ENCODE assay signal across 12 mouse cellular contexts in genomic region chr3:109351956-109352684, GRCm38 (mm10). TPM values are rescaled to one million over a fixed set of nuclear protein-coding genes. Genes with fewer than 3 reads are reported as not detected.
DNase-seq lines count a peak whose midpoint lies in the region; ATAC-seq and TF ChIP-seq lines count a peak whose summit lies in the region.
"Had no signal": no experiment of that assay in that cellular context is flagged by ENCODE, and none has a peak within 500 bp of the region (broad histone marks: within the 10 kb centered on the region; RNA-seq: fewer than 3 reads in every experiment).

No protein-coding gene starts in this region.

- POLR2A ChIA-PET in Patski (lab: Charles Lee), result interaction anchor here (0.6 kb wide), 1 partner anchor 97 kb away, joined by 3 read pairs; no protein-coding TSS in a partner anchor

- CTCF ChIA-PET in Patski (lab: Charles Lee), result interaction anchor here (1.2 to 1.8 kb wide), 3 partner anchors 9 to 25 kb away, joined by 3 to 8 read pairs (median 4); no protein-coding TSS in a partner anchor

- peak; percentile 31 for ATAC-seq in Patski
- no peak for ATAC-seq in kidney, postnatal 0 days (replicated peaks; ENCODE audit: low FRiP score, low read depth)

- intact Hi-C loops in left cerebral cortex, postnatal 4 days (cut with DNase I), result no loop called here

- no peak for TF ChIP-seq CTCF in Patski (IDR thresholded peaks at IDR 0.05)
- TF ChIP-seq CTCF in kidney, postnatal 0 days (IDR thresholded peaks at IDR 0.05; ENCODE audit: low read depth), result no peak

- H3K4me1 ChIP-seq in kidney, postnatal 0 days (replicated peaks; ENCODE audit: insufficient read depth, low read length), result no peaks in the 10 kb centered on the region
- no peaks in the 10 kb centered on the region for H3K4me1 ChIP-seq in hindbrain, embryonic 10.5 days (replicated peaks)
- H3K4me1 ChIP-seq: embryonic facial prominence, embryonic 15.5 days had no signal

- no peaks in the 10 kb centered on the region for H3K36me3 ChIP-seq in kidney, postnatal 0 days (ENCODE audit: insufficient read depth, low read length)
- H3K36me3 ChIP-seq in hindbrain, embryonic 10.5 days, result no peaks in the 10 kb centered on the region
- H3K36me3 ChIP-seq: embryonic facial prominence, embryonic 15.5 days; heart, embryonic 13.5 days; lung, embryonic 15.5 days had no signal

- no peak overlapping the region for H3K27ac ChIP-seq in kidney, postnatal 0 days
- no peak overlapping the region for H3K27ac ChIP-seq in hindbrain, embryonic 10.5 days
- H3K27ac ChIP-seq: embryonic facial prominence, embryonic 15.5 days; heart, embryonic 13.5 days; lung, embryonic 15.5 days had no signal

- H3K9ac ChIP-seq in kidney, postnatal 0 days (ENCODE audit: low read depth, low read length), result no peak overlapping the region
- H3K9ac ChIP-seq: embryonic facial prominence, embryonic 15.5 days; heart, embryonic 13.5 days; lung, embryonic 15.5 days had no signal

- H3K27me3 ChIP-seq in Patski, result no peaks in the 10 kb centered on the region
- no peaks in the 10 kb centered on the region for H3K27me3 ChIP-seq in kidney, postnatal 0 days (ENCODE audit: insufficient read depth, low read length)
- no peaks in the 10 kb centered on the region for H3K27me3 ChIP-seq in hindbrain, embryonic 10.5 days (ENCODE audit: insufficient read depth, poor library complexity, severe bottlenecking)
- H3K27me3 ChIP-seq: embryonic facial prominence, embryonic 15.5 days; heart, embryonic 13.5 days; lung, embryonic 15.5 days had no signal

- no peak overlapping the region for H3K4me3 ChIP-seq in kidney, postnatal 0 days (replicated peaks; ENCODE audit: low read depth, low read length)
- no peak overlapping the region for H3K4me3 ChIP-seq in hindbrain, embryonic 10.5 days
- H3K4me3 ChIP-seq: embryonic facial prominence, embryonic 15.5 days; heart, embryonic 13.5 days; lung, embryonic 15.5 days had no signal

- DNase-seq in heart, adult 9 months (ENCODE audit: low spot score in 2 of 2), result peak; percentile 24 to 43
- no peak for DNase-seq in heart, postnatal 4 days
- DNase-seq in 3T3-L1 (ENCODE audit: low read depth, low spot score), result peak; percentile 67
- DNase-seq in Patski (ENCODE audit: low read depth, low spot score), result no peak
- DNase-seq in kidney, postnatal 0 days (ENCODE audit: low spot score), result peak; percentile 29
- DNase-seq in hindbrain, embryonic 10.5 days (ENCODE audit: low spot score), result no peak
- DNase-seq in urinary bladder, adult 18-20 months (ENCODE audit: low spot score in 2 of 2), result no peak
- no peak for DNase-seq in left cerebral cortex, postnatal 4 days
- DNase-seq: right cerebral cortex, postnatal 25 days had no signal

- in situ Hi-C loops in Patski (cut with MboI; ENCODE audit: low pct_unique_long_range_greater_than_20kb), result no loop called here

- WGBS in kidney, postnatal 0 days, result 67% methylated on average over 4 of the region's 4 CpGs
- WGBS in hindbrain, embryonic 10.5 days, result 81% methylated on average over 4 of the region's 4 CpGs

- no peak overlapping the region for H3K4me2 ChIP-seq in kidney, postnatal 0 days (ENCODE audit: low read length)
- H3K4me2 ChIP-seq: embryonic facial prominence, embryonic 15.5 days; heart, embryonic 13.5 days; lung, embryonic 15.5 days had no signal

- H3K9me3 ChIP-seq in kidney, postnatal 0 days (replicated peaks; ENCODE audit: low read length), result no peaks in the 10 kb centered on the region
- H3K9me3 ChIP-seq in hindbrain, embryonic 10.5 days, result no peaks in the 10 kb centered on the region
- H3K9me3 ChIP-seq: embryonic facial prominence, embryonic 15.5 days; heart, embryonic 13.5 days; lung, embryonic 15.5 days had no signal

RNA-seq across cellular contexts. Expression of gene Vav3, which starts 11.7 kb away (rescaled TPM):
- 10 to 100 TPM; 12.2 to 12.6 TPM for total RNA-seq in heart, postnatal 4 days (2021)
- polyA plus RNA-seq in Patski (2021), result 8.1 TPM
- 28.0 and 28.3 TPM in 2 replicates for polyA plus RNA-seq in kidney, postnatal 0 days (2015; fragmentation: Nextera tagmentation; extraction: Ambion mirVana)
- 8.9 and 12.2 TPM in 2 replicates for polyA plus RNA-seq in hindbrain, embryonic 10.5 days (2016; fragmentation: Nextera tagmentation; extraction: Ambion mirVana)
- total RNA-seq in left cerebral cortex, postnatal 4 days (2021), result 1 to 10 TPM; 6.2 to 8.4 TPM

Comparison
In these comparisons a context has a peak if more than half of its experiments do, and no peak if none do; other contexts are left out.
1. DNase-seq: peak in heart, adult 9 months (2 of 2), 3T3-L1 (single experiment) and kidney, postnatal 0 days (single experiment); none in heart, postnatal 4 days (single experiment), Patski (single experiment), hindbrain, embryonic 10.5 days (single experiment), urinary bladder, adult 18-20 months (0 of 2) and left cerebral cortex, postnatal 4 days (single experiment).